Mouse (Mus musculus): ENCODE measurements around the gene Tgm1.

DNA sequence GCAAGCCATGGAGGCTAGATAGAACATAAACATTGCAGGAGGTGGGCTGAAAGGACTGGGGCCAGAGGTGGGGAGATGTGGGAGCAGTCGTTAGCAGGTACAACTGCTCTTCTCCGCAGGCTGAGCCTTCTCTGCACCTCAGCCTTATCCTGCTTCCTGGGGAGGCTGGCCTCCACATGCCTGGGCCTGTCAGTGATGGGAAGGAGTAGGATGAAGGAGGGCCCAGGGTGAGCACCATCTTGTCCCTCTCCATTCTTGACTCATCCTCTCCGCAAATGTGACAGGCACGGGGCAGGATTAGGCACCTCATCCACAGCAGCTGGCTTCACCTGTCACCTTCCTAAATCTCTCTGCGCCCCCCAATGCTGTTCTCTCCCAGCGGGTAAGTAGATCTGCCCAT lies 47.4 kb upstream of the Tgm1 start, which contains the start of gene Ltb4r2:
- TF ChIP-seq POLR2A (IDR thresholded peaks at IDR 0.05; ENCODE audit: insufficient read depth, low read depth, low read length) (no peak), CTCF (IDR thresholded peaks at IDR 0.05; ENCODE audit: insufficient read depth, low read depth, low read length) (no peak)

All from olfactory bulb, adult 2 months (tissue).